Mouse (Mus musculus) kidney, adult 2 months (tissue): ENCODE measurements at regions not wholly inside any gene's neighbourhood (a gene's known extent, or its start where the extent isn't known, plus 50 kb on each side); places are given as distances from the start of the nearest gene placed in this dataset.

Experiments
- CTCF ChIP-seq: fragments of 200-500 bp; conservative IDR thresholded peaks from 2 replicates; pipeline ENCODE4 v1.5.1; 2011; ENCODE audit warnings: low read depth, mild to moderate bottlenecking, control low read depth, low read length, moderate library complexity, mixed read lengths; ENCODE audit not compliant: insufficient read depth, insufficient read length
- POLR2A ChIP-seq: fragments of 200-500 bp; IDR thresholded peaks from one replicate; pipeline ENCODE4 v1.6.1; 2011; ENCODE audit warnings: low read depth, low read length, control low read depth

DNA sequence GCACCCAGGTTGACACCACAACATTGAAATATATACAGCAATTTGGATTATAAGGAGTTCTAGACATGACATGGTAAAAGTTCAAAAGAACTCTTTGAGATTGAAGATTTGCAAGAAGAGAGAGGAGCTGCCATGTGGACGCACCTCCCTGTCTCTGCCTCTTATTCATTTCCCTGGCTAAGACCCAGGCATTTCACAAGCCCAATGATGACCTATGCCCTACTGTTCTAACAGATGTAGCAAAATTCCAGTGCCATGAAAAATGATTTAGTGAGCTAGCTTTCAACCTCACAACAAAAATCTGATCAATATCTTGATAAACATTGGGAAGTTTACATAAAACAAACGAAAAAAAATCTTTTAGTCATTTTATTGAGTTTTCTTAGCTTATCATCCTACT, 123.7 kb upstream of the Ccn2 start:
- TF ChIP-seq POLR2A (no peak), CTCF (no peak)
